Mouse (Mus musculus): ENCODE measurements around the gene Retn.

GRCm38 (mm10) chr8:3609816-3610150, 45.8 kb upstream of the Retn start:
- TF ChIP-seq EP300 (optimal IDR thresholded peaks at IDR 0.05), result no peak
- TF ChIP-seq CTCF (IDR thresholded peaks at IDR 0.05; ENCODE audit: low read depth), result no peak
